8 mouse cellular contexts compared by ENCODE assay signal in genomic region chr7:101666581-101666980, GRCm38 (mm10). TPM values are rescaled to one million over a fixed set of nuclear protein-coding genes. Genes with fewer than 3 reads are reported as not detected.
DNase-seq lines count a peak whose midpoint lies in the region; ATAC-seq and TF ChIP-seq lines count a peak whose summit lies in the region.

No protein-coding gene starts in this region.

- peak; percentile 54 for DNase-seq in fibroblast of lung, adult 2 months (ENCODE audit: low read depth)
- DNase-seq in hindbrain, embryonic 11.5 days (ENCODE audit: low spot score): peak; percentile 59
- peak; percentile 31 for DNase-seq in left cerebral cortex, adult 11 months (ENCODE audit: low spot score)

- no peaks in the 10 kb centered on the region for H3K27me3 ChIP-seq in intestine, postnatal 0 days (replicated peaks; ENCODE audit: control insufficient read depth, insufficient read depth, low read length)
- no peaks in the 10 kb centered on the region for H3K27me3 ChIP-seq in intestine, embryonic 16.5 days (replicated peaks; ENCODE audit: control insufficient read depth, insufficient read depth, low read length)
- H3K27me3 ChIP-seq in hindbrain, embryonic 11.5 days (ENCODE audit: control insufficient read depth, insufficient read depth, low read length): no peaks in the 10 kb centered on the region
- H3K27me3 ChIP-seq in midbrain, embryonic 16.5 days (ENCODE audit: control insufficient read depth, insufficient read depth, low read depth, low read length): no peaks in the 10 kb centered on the region

- no peak overlapping the region for H3K4me3 ChIP-seq in intestine, postnatal 0 days (ENCODE audit: low read depth, low read length)
- H3K4me3 ChIP-seq in intestine, embryonic 16.5 days (ENCODE audit: low read length): no peak overlapping the region
- H3K4me3 ChIP-seq in bone marrow, adult 2 months (replicated peaks; ENCODE audit: control insufficient read depth, low read depth, low read length): no peak overlapping the region
- H3K4me3 ChIP-seq in hindbrain, embryonic 11.5 days (ENCODE audit: low read depth, low read length): no peak overlapping the region
- no peak overlapping the region for H3K4me3 ChIP-seq in midbrain, embryonic 16.5 days (ENCODE audit: low read depth, low read length)

- no peak overlapping the region for H3K9ac ChIP-seq in intestine, postnatal 0 days (ENCODE audit: low read depth, low read length)
- H3K9ac ChIP-seq in intestine, embryonic 16.5 days (ENCODE audit: low read depth, low read length): no peak overlapping the region
- H3K9ac ChIP-seq in hindbrain, embryonic 11.5 days (ENCODE audit: low read depth, low read length): no peak overlapping the region
- H3K9ac ChIP-seq in midbrain, embryonic 16.5 days (ENCODE audit: low read depth, low read length): peak overlapping the region; percentile 32

- peaks cover 11% of the 10 kb centered on the region; the same call in 1 of the 2 replicates for H3K36me3 ChIP-seq in intestine, postnatal 0 days (ENCODE audit: control insufficient read depth, insufficient read depth)
- no peaks in the 10 kb centered on the region for H3K36me3 ChIP-seq in intestine, embryonic 16.5 days (ENCODE audit: control insufficient read depth, insufficient read depth, low read length)
- H3K36me3 ChIP-seq in hindbrain, embryonic 11.5 days (ENCODE audit: control insufficient read depth, insufficient read depth, low read length): no peaks in the 10 kb centered on the region
- no peaks in the 10 kb centered on the region for H3K36me3 ChIP-seq in midbrain, embryonic 16.5 days (ENCODE audit: control insufficient read depth, insufficient read depth, low read length)

- no peak overlapping the region for H3K4me2 ChIP-seq in intestine, postnatal 0 days (replicated peaks; ENCODE audit: low read depth)
- no peak overlapping the region for H3K4me2 ChIP-seq in intestine, embryonic 16.5 days (ENCODE audit: low read depth, low read length)
- no peak overlapping the region for H3K4me2 ChIP-seq in hindbrain, embryonic 11.5 days (replicated peaks; ENCODE audit: low read depth, low read length)
- H3K4me2 ChIP-seq in midbrain, embryonic 16.5 days (ENCODE audit: low read length): peak overlapping the region; percentile 27; the same call in 1 of the 2 replicates

- no peak for ATAC-seq in intestine, postnatal 0 days
- no peak for ATAC-seq in intestine, embryonic 16.5 days
- no peak for ATAC-seq in hindbrain, embryonic 11.5 days (ENCODE audit: low FRiP score)
- ATAC-seq in midbrain, embryonic 16.5 days: no peak
- ATAC-seq in erythroid progenitor cell, adult 5-6 weeks (replicated peaks; ENCODE audit: low FRiP score, poor library complexity, severe bottlenecking): no peak

- 17% methylated on average over 3 of the region's 3 CpGs for WGBS in intestine, postnatal 0 days
- WGBS in intestine, embryonic 16.5 days: 10% methylated on average over 3 of the region's 3 CpGs
- WGBS in bone marrow, adult 2 months: 43% methylated on average over 3 of the region's 3 CpGs
- 6% methylated on average over 3 of the region's 3 CpGs for WGBS in hindbrain, embryonic 11.5 days
- WGBS in midbrain, embryonic 16.5 days: 1% methylated on average over 3 of the region's 3 CpGs

- no peak overlapping the region for H3K27ac ChIP-seq in intestine, postnatal 0 days (ENCODE audit: low read depth, low read length)
- no peak overlapping the region for H3K27ac ChIP-seq in intestine, embryonic 16.5 days (ENCODE audit: low read length)
- no peak overlapping the region for H3K27ac ChIP-seq in bone marrow, adult 2 months (ENCODE audit: control insufficient read depth, insufficient read depth, low read depth, low read length, poor library complexity)
- H3K27ac ChIP-seq in hindbrain, embryonic 11.5 days (ENCODE audit: low read depth, low read length): no peak overlapping the region
- no peak overlapping the region for H3K27ac ChIP-seq in midbrain, embryonic 16.5 days (ENCODE audit: low read length)

- no peak for TF ChIP-seq POLR2A in bone marrow, adult 2 months (IDR thresholded peaks at IDR 0.05; ENCODE audit: borderline replicate concordance, control insufficient read depth, low read depth, low read length)

- 0 out of 2 replicates have a peak, but pooled peaks cover 3% of the 10 kb centered on the region for H3K4me1 ChIP-seq in intestine, postnatal 0 days (replicated peaks; ENCODE audit: control insufficient read depth, insufficient read depth, low read length)
- H3K4me1 ChIP-seq in intestine, embryonic 16.5 days (ENCODE audit: control insufficient read depth, insufficient read depth, low read length): peaks cover 9% of the 10 kb centered on the region
- no peaks in the 10 kb centered on the region; the same call in 1 of the 2 replicates for H3K4me1 ChIP-seq in bone marrow, adult 2 months (ENCODE audit: control insufficient read depth, insufficient read depth, low read length)
- H3K4me1 ChIP-seq in hindbrain, embryonic 11.5 days (replicated peaks; ENCODE audit: control insufficient read depth, insufficient read depth, low read length): no peaks in the 10 kb centered on the region; the same call in 1 of the 2 replicates
- peaks cover 29% of the 10 kb centered on the region for H3K4me1 ChIP-seq in midbrain, embryonic 16.5 days (ENCODE audit: control insufficient read depth, insufficient read depth, low read length)

- no peaks in the 10 kb centered on the region for H3K9me3 ChIP-seq in intestine, postnatal 0 days (ENCODE audit: control insufficient read depth)
- no peaks in the 10 kb centered on the region for H3K9me3 ChIP-seq in intestine, embryonic 16.5 days (ENCODE audit: control insufficient read depth, low read length)
- no peaks in the 10 kb centered on the region for H3K9me3 ChIP-seq in hindbrain, embryonic 11.5 days (ENCODE audit: control insufficient read depth, low read length)
- H3K9me3 ChIP-seq in midbrain, embryonic 16.5 days (replicated peaks; ENCODE audit: control insufficient read depth, low read length, poor library complexity, severe bottlenecking): no peaks in the 10 kb centered on the region

- TF ChIP-seq CTCF in intestine, postnatal 0 days (IDR thresholded peaks at IDR 0.05; ENCODE audit: low read depth): peak; percentile 85
- TF ChIP-seq CTCF in bone marrow, adult 2 months (IDR thresholded peaks at IDR 0.05; ENCODE audit: control insufficient read depth, insufficient read depth, low read length): peak; percentile 32; the same call in 1 of the 2 replicates

RNA-seq across cellular contexts. Expression of gene Clpb, which starts 3.1 kb away (rescaled TPM):
- polyA plus RNA-seq in intestine, postnatal 0 days (2015; fragmentation: Nextera tagmentation; extraction: Ambion mirVana): 14.3 and 14.9 TPM in 2 replicates
- polyA plus RNA-seq in intestine, embryonic 16.5 days (2015; fragmentation: Nextera tagmentation; extraction: Ambion mirVana): 52.7 and 53.3 TPM in 2 replicates
- polyA plus RNA-seq in bone marrow, adult 2 months (2011; ENCODE audit: insufficient read depth, insufficient read length, low replicate concordance, missing spikeins): 5.0 and 12.5 TPM in 2 replicates
- polyA plus RNA-seq in hindbrain, embryonic 11.5 days (2014; fragmentation: Nextera tagmentation; extraction: Ambion mirVana): 29.4 and 34.1 TPM in 2 replicates
- 43.0 and 46.5 TPM in 2 replicates for polyA plus RNA-seq in midbrain, embryonic 16.5 days (2015; fragmentation: Nextera tagmentation; extraction: Ambion mirVana)
- 0.84 and 1.4 TPM in 2 replicates for total RNA-seq in erythroid progenitor cell, adult 5-6 weeks (2015; ENCODE audit: low replicate concordance)
- 1.3 and 9.0 TPM in 2 replicates for total RNA-seq in erythroid progenitor cell, adult 5-6 weeks (2017; ENCODE audit: low replicate concordance)
